Mouse (Mus musculus): ENCODE data around the gene Bms1. TPM values are rescaled to one million over a fixed set of nuclear protein-coding genes. Genes with fewer than 3 reads are reported as not detected.

Gene Bms1
- polyA plus RNA-seq (2012), result 80.1 and 85.3 TPM in 2 replicates

DNA sequence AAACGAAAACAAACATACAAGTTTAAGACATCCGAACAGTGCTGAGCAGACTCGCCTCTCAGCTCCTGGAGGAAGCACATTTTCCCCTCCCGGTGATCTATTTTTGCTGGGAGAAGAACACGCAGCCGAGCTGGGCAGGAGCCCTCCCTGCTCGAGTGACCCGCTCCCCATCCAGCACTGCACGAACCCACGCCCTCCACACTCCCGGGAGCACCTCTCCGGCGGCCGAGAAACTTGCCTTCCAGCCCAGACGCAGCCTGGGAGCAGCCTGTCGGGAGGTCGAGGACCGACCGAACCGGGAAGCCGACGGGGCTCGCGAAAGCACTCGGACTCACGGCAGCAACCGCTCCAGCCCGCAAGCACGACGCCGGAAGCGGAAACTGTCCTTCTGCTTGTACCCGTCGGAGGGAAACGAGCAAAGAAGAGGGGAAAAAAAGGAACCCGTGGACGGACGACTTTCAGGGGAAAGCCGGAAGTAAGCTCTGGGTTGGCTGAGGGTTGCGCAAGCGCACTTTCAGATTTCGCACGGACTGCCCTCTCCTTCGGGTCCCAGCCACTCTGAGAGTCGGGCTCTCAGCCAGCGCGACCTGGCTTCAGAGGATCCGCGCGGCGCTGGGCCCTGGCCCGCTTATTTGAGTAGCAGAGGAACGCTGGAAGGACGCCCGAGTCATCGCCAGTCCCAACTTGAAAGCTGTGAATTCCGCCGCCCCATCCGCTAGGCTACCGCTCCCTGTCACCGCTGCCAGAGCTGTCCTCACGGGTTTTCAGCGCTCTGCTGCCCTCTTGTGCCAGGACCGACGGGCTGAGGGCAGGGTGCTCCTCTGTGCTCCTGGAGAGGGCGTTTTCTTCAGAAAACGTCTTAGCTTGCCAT lies at the start of gene Bms1:
TSS of gene Bms1 (minus strand) at position 425 of the 871 bp plus-strand sequence.

DNA sequence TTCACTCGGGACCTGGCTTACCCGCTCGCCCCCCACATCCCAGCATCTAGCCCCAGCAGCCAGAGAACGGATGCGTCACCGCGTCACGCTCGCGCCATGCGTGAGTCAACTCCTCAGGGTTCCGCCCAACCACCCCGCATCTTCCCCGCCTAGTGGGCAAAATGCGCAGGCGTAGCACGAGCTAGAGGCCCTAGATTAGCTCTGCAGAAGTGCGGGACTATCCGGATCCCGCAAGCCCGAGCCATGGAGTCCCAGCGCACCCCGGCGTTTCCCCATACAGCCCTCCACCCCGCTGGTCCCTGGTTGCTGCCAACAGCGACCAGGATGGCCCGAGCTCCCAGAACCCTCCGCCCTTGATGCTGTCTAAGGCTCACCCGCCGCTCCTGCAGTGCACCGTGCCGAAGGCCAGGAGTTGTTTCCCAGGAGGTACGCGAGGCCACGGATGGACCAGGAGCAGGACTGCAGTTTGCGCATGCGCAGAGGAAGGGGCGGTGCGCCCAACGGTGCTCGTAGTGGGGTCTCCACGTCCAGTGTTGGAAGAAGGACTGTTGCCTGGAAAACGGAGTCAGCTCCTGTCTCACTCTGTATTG lies 35.9 kb upstream of the Bms1 start, which contains the start of gene Zfp248:
TSS of gene Zfp248 (minus strand) at position 487 of the 590 bp plus-strand sequence.

Other genes with a start within 250 kb of the Bms1 start
- gene Ret, start 221.8 kb downstream of the Bms1 start, polyA plus RNA-seq (2012), result 0.04 and 0.17 TPM in 2 replicates
- gene Zfp248, start 36.1 kb upstream of the Bms1 start, polyA plus RNA-seq (2012), result 0.49 and 0.57 TPM in 2 replicates
- gene Zfp9, start 59.8 kb upstream of the Bms1 start, polyA plus RNA-seq (2012), result 0.03 and 0.06 TPM in 2 replicates
- 1.7 and 3.2 TPM in 2 replicates for gene Ankrd26, start 142.8 kb upstream of the Bms1 start, polyA plus RNA-seq (2012)